Mouse (Mus musculus) liver, embryonic 15.5 days (tissue): ENCODE results near the gene Tmem140. TPM values are rescaled to one million over a fixed set of nuclear protein-coding genes. Genes with fewer than 3 reads are reported as not detected.

Experiments used
- ATAC-seq: fragments of 200-750 bp; cut with Nextera tagmentation; 2 replicates; pipeline ENCODE4 v1.8.0; 2017; ENCODE audit warnings: moderate number of reproducible peaks, mild to moderate bottlenecking, moderate library complexity; ENCODE audit not compliant: insufficient read depth
- H3K27ac ChIP-seq: fragments of 300-500 bp; sonication (generic); replicated peaks from 2 replicates; pipeline ENCODE4 v1.5.1; 2015; ENCODE audit warnings: mild to moderate bottlenecking, inconsistent platforms
- H3K27me3 ChIP-seq: fragments of 300-500 bp; sonication (generic); 2 replicates; pipeline ENCODE4 v1.6.1; 2015; ENCODE audit warnings: mild to moderate bottlenecking, inconsistent platforms
- H3K36me3 ChIP-seq: fragments of 300-500 bp; sonication (generic); replicated peaks from 2 replicates; pipeline ENCODE4 v1.6.1; 2015; ENCODE audit warnings: moderate library complexity, mild to moderate bottlenecking, inconsistent platforms
- H3K4me1 ChIP-seq: fragments of 300-500 bp; sonication (generic); replicated peaks from 2 replicates; pipeline ENCODE4 v1.6.1; 2015; ENCODE audit warnings: inconsistent platforms
- H3K4me2 ChIP-seq: fragments of 300-500 bp; sonication (generic); 2 replicates; pipeline ENCODE4 v1.6.1; 2015; ENCODE audit warnings: moderate library complexity, mild to moderate bottlenecking, inconsistent platforms
- H3K4me3 ChIP-seq: fragments of 300-500 bp; sonication (generic); replicated peaks from 2 replicates; pipeline ENCODE4 v1.5.1; 2015; ENCODE audit warnings: mild to moderate bottlenecking, inconsistent platforms
- H3K9ac ChIP-seq: fragments of 300-500 bp; sonication (generic); 2 replicates; pipeline ENCODE4 v1.6.1; 2015; ENCODE audit warnings: moderate library complexity, mild to moderate bottlenecking, inconsistent platforms
- H3K9me3 ChIP-seq: fragments of 300-500 bp; sonication (generic); replicated peaks from 2 replicates; pipeline ENCODE4 v1.6.1; 2016; ENCODE audit warnings: inconsistent platforms
- WGBS: fragments of 180-500 bp; shearing (Covaris S2); methylation state at CpG from one replicate; pipeline ENCODE4 v1.1.7; 2015; ENCODE audit warnings: mixed read lengths; ENCODE audit not compliant: insufficient replicate concordance; 5-methylcytosine and 5-hydroxymethylcytosine counted together
- polyA plus RNA-seq: library from polyadenylated mRNA; unstranded; fragments of >200 nt; fragmentation: Nextera tagmentation; extraction: Ambion mirVana; gene quantifications from 2 replicates; pipeline ENCODE4 v1.2.1, GENCODE M21; 2015

Tmem140 gene
- polyA plus RNA-seq, 1 experiment from 2014 or later: 5.8 TPM

DNA sequence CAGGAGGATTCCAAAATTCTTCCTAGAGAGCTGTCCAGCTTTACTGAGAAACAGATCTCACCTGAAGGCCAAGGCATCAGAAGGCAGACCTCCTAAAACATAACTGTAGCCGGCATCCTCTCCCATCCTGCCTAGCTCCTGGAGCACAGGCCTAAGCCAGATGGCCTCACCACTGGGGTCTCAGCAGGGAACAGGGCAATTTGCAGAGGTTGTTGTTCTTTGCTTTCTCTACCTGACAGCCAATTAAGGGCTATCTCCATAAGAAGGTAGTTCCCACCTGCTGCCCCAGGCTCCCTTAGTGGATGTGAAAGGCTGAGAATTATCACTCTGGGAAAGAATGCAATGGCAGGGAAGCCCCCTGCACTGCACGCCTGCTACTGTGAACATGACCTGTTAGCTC is 38.0 kb downstream of the Tmem140 start:
- WGBS: 82% methylated on average over 2 of the region's 2 CpGs
- no peak for ATAC-seq
- Histone ChIP-seq H3K4me1 (peaks cover 36% of the 10 kb centered on the region), H3K4me2 (no peak overlapping the region), H3K9me3 (no peaks in the 10 kb centered on the region), H3K27me3 (no peaks in the 10 kb centered on the region), H3K9ac (no peak overlapping the region), H3K4me3 (no peak overlapping the region), H3K36me3 (peaks cover 97% of the 10 kb centered on the region), H3K27ac (no peak overlapping the region)

DNA sequence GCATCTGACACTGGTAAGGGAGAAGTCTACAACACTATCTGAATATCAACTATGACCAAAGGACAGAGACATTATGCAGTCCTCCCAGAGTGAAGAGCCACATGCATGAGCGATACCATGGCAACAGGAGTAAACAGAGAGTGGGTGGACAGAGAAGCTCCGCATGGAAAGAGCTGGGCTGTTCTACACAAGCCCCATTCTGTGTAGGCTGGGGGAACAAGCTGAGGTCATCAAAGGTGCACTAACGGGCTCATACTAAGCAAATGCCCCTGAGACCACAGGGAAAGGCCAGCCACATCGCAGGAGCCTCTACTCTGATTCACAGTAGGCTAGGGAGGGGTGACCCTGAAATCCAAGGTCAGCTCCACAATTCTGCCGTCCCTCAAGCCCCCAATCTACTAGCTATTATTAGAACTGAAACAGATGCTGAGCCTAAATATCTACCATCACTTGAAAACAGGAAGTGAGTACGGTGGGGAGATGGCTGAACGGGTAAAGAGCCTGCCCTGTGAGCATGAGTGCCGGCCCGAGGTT is 39.0 kb downstream of the Tmem140 start:
- Histone ChIP-seq H3K27ac (no peak overlapping the region), H3K36me3 (peaks cover 97% of the 10 kb centered on the region), H3K4me2 (no peak overlapping the region), H3K4me3 (no peak overlapping the region), H3K4me1 (peaks cover 46% of the 10 kb centered on the region), H3K27me3 (no peaks in the 10 kb centered on the region), H3K9me3 (no peaks in the 10 kb centered on the region), H3K9ac (no peak overlapping the region)
- WGBS: 56% methylated on average over 9 of the region's 9 CpGs
- no peak for ATAC-seq

DNA sequence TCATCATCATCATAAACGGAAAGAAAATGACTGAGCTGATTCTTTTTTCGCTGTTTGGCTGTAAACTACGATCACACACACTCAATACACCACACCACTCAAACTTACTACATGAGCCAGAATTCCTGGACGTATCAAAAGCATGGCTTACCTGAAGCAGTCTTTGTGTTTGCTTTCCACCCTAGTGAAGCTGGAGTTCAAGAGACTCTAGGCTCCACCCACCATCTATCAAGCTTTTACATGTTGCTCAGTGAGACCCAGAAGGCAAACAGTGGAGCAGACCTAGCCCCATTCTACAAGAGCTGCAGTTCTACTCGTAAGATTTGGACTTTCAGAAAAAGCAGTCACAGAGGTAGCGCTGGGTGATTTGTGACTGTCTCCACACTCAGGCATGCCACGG is 39.6 kb downstream of the Tmem140 start:
- H3K36me3 ChIP-seq: peaks cover 92% of the 10 kb centered on the region
- no peak overlapping the region for H3K9ac ChIP-seq
- WGBS: 84% methylated on average over 7 of the region's 7 CpGs
- no peak overlapping the region for H3K4me3 ChIP-seq
- H3K4me2 ChIP-seq: no peak overlapping the region
- peaks cover 52% of the 10 kb centered on the region for H3K4me1 ChIP-seq
- no peak for ATAC-seq
- no peak overlapping the region for H3K27ac ChIP-seq
- no peaks in the 10 kb centered on the region for H3K9me3 ChIP-seq
- no peaks in the 10 kb centered on the region for H3K27me3 ChIP-seq

DNA sequence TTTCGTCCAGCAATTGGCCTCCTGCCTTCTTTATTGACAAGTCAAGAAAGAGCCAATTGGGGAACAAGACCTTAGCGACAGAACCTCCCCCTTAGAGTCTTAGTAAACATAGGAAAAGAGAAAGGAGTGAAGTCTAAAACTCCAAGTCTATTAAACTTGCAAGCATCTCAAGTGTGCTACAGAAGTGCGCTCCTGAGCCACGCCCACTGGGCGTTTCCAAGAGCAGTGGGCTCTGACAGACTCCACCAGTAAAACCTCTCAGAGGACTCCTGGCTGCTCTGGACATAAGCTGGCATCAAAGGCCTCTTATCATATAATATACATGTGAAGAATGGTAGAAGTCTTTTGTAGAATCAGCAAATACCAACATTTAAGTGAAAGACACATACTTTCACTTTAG is 40.5 kb downstream of the Tmem140 start:
- no peak overlapping the region for H3K9ac ChIP-seq
- no peak overlapping the region for H3K4me2 ChIP-seq
- no peaks in the 10 kb centered on the region for H3K9me3 ChIP-seq
- no peak overlapping the region for H3K4me3 ChIP-seq
- no peaks in the 10 kb centered on the region for H3K27me3 ChIP-seq
- H3K4me1 ChIP-seq: peaks cover 61% of the 10 kb centered on the region
- no peak overlapping the region for H3K27ac ChIP-seq
- peaks cover 90% of the 10 kb centered on the region for H3K36me3 ChIP-seq
- 66% methylated on average over 5 of the region's 5 CpGs for WGBS
- no peak for ATAC-seq

DNA sequence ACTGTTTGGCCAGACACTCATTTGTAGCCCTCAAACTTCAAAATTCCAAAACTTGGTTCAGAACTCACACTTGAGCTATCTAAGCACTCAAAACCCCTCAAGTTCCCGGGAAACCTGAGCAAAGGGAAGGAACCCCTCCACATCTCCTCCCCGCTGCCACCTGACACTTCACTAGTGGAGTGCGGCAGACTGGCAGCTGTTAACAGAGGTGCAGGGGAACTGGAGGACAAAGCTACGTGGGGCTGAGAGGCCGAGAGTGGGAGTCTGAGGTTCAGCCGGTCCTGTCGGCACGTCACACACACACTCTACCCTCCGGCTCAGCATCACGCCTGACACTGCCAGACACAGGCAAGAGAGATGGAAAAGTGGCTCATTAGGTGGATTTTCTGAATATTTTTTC is 40.9 kb downstream of the Tmem140 start:
- Histone ChIP-seq H3K4me1 (peaks cover 65% of the 10 kb centered on the region), H3K36me3 (peaks cover 92% of the 10 kb centered on the region), H3K4me3 (no peak overlapping the region), H3K9me3 (no peaks in the 10 kb centered on the region), H3K27ac (0 out of 2 replicates have a peak overlapping the region, but pooled peaks have one; percentile 24), H3K9ac (no peak overlapping the region), H3K27me3 (no peaks in the 10 kb centered on the region), H3K4me2 (no peak overlapping the region)
- 83% methylated on average over 10 of the region's 10 CpGs for WGBS
- no peak for ATAC-seq

DNA sequence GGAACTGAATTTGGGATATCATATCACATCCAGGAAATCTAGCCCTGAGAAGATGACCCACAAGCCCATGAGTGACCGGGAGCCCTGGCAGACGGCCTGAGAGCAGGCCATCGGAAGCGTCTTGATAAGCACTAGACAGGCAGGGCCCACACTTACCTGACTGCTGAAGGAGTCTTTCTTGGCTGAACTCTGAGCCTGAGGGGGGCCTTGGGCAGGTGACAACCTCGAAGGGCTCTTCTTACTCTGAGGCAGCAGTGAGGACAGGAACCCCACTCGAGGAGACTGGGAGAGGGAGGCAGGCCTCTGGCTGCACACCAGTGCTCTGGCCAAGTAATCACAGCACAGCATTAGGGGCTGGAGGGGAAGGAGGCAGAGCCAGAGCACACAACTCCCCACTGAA is 41.4 kb downstream of the Tmem140 start:
- H3K27ac ChIP-seq: no peak overlapping the region
- H3K27me3 ChIP-seq: no peaks in the 10 kb centered on the region
- H3K4me2 ChIP-seq: no peak overlapping the region
- no peaks in the 10 kb centered on the region for H3K9me3 ChIP-seq
- no peak for ATAC-seq
- H3K9ac ChIP-seq: no peak overlapping the region
- WGBS: 72% methylated on average over 6 of the region's 6 CpGs
- H3K4me1 ChIP-seq: peaks cover 65% of the 10 kb centered on the region
- peaks cover 90% of the 10 kb centered on the region for H3K36me3 ChIP-seq
- H3K4me3 ChIP-seq: no peak overlapping the region

DNA sequence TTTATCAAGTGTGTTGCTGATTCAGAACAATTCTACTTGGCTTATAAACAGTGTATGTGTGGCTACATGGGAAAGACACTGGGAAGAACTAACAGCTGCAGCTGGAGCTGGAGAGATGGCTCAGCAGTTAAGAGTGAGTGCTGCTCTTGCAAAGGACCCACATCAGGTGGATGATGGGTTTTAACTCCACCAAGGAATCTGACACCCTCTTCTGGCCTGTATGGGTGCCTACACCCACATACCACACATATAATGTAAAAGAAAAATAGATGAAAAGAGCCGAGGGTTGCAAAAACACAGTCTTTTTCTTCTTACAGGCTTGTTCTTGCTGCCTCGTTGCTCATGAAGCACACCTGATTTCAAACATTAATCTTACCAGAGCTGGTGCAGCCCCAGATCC is 43.2 kb downstream of the Tmem140 start:
- no peak for ATAC-seq
- peaks cover 70% of the 10 kb centered on the region for H3K4me1 ChIP-seq
- peak overlapping the region; percentile 96 for H3K27ac ChIP-seq
- peak overlapping the region; percentile 77; the same call in 1 of the 2 replicates for H3K4me2 ChIP-seq
- H3K4me3 ChIP-seq: no peak overlapping the region
- H3K9ac ChIP-seq: no peak overlapping the region
- H3K9me3 ChIP-seq: no peaks in the 10 kb centered on the region
- WGBS: 63% methylated on average over 2 of the region's 2 CpGs
- peaks cover 72% of the 10 kb centered on the region for H3K36me3 ChIP-seq
- no peaks in the 10 kb centered on the region for H3K27me3 ChIP-seq

DNA sequence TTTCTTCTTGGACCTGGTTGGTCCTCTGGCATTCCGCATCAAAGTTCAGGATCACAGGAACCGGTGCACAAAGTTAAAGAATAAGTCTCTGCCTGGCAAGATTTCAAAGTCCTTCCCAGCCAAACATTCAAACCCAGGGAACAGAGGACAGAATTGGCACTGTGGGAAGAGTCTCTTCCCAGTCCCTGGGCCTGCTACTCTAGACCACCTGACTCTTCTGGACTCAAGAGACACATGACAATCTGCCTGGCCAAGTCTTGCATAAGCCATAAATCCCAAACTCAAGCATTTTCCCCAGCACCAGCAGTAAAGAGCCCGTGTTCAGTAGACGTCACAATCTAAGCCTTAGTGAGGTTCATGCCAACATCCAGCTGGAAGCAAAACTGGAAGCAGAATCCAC is 43.7 kb downstream of the Tmem140 start:
- H3K27me3 ChIP-seq: no peaks in the 10 kb centered on the region
- H3K4me1 ChIP-seq: peaks cover 74% of the 10 kb centered on the region
- H3K36me3 ChIP-seq: peaks cover 68% of the 10 kb centered on the region
- peak overlapping the region; percentile 77 for H3K4me2 ChIP-seq
- ATAC-seq: no peak
- WGBS: 78% methylated on average over 4 of the region's 4 CpGs
- H3K27ac ChIP-seq: peak overlapping the region; percentile 96
- H3K4me3 ChIP-seq: peak overlapping the region; percentile 39
- no peaks in the 10 kb centered on the region for H3K9me3 ChIP-seq
- peak overlapping the region; percentile 45 for H3K9ac ChIP-seq

DNA sequence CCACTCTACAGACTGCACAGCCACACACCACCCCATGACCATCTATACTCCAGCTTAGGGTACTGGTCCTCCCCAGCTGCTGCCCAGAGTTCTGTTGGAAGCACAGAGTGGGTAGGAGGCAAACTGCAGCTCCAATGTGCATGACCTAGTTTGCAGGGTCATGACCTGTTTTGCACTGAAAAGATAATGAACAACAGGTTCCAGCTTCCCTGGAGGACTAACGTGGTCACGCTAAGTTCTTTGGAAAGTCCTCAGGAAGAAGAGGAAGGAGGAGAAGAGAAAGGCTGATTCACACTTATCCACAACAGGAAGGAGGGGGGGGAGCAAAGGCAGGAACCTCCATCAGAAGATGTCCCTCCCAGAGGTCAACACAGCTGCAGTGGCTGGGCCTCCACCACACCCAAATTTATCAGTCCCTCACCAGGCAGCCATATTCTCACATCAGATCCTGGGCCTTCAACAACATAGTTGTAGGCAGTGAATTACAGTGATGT is 44.2 kb downstream of the Tmem140 start:
- 37% methylated on average over 2 of the region's 2 CpGs for WGBS
- H3K27me3 ChIP-seq: no peaks in the 10 kb centered on the region
- H3K27ac ChIP-seq: peak overlapping the region; percentile 96
- peaks cover 76% of the 10 kb centered on the region for H3K4me1 ChIP-seq
- peak overlapping the region; percentile 45 for H3K9ac ChIP-seq
- peak overlapping the region; percentile 39 for H3K4me3 ChIP-seq
- ATAC-seq: peak; percentile 84
- H3K4me2 ChIP-seq: peak overlapping the region; percentile 77
- no peaks in the 10 kb centered on the region for H3K9me3 ChIP-seq
- H3K36me3 ChIP-seq: peaks cover 62% of the 10 kb centered on the region

DNA sequence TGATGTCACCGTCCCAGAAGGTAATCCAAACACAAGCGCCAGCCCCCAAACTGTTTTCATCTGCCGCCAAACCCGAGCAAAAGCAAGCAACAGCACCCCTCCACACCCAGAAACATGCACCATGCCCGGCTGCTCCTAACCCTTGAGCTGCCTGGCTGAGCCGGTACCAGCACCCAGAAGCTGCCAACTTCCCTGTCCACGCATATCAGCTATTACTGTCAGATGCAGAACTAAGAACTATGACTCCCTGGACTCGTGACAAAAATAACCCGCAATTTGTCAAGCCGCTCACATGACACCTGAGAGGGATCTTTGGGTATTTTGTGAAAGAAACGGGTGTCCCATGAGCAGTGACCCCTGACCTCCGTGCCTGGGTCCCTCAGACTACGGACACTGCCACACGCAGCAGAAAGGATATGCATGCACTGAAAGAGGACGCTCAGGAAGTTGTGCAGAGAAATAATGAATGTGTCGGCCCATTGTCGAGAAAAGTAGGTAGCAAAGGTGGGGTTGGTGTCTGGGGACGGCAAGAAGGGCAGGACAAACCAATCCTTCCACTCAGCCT is 44.8 kb downstream of the Tmem140 start:
- no peaks in the 10 kb centered on the region for H3K27me3 ChIP-seq
- H3K9me3 ChIP-seq: no peaks in the 10 kb centered on the region
- peak; percentile 35 for ATAC-seq
- peak overlapping the region; percentile 96 for H3K27ac ChIP-seq
- H3K36me3 ChIP-seq: peaks cover 56% of the 10 kb centered on the region
- WGBS: 66% methylated on average over 18 of the region's 18 CpGs
- H3K9ac ChIP-seq: peak overlapping the region; percentile 45
- H3K4me2 ChIP-seq: peak overlapping the region; percentile 77
- peaks cover 71% of the 10 kb centered on the region for H3K4me1 ChIP-seq
- peak overlapping the region; percentile 39 for H3K4me3 ChIP-seq

DNA sequence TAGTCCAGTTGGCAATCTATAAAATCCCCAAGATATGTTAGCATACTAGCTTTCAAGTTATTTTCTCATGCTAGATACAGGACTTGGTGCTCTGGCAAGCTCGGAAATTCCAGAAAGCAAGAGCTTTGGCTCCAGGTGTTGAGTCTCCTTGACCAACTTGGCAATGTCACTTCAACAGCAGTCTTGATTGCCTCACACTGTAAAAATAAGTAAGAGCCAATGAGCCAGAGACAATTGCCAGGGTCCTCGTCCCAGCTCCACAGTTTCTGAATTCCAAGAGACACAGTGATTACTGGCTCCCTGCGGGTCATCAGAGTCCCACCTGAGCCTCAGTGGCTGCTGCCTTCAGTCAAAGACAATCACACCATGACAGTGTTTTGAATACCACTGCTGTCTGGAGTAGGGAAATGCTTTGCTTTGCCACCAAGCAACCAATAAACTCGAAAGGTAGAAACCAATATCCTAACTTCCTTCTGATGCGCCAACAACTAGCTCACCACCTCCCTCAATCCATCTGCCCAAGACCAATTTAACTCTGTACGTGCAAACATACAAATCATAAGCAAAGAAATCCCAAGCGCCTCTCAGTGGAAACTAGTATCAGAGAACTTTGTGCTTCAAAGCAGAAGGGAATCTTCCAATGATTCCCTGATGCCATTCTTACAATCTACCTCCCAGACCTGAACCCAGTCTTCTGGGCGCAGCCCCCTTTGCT is 46.8 kb downstream of the Tmem140 start:
- Histone ChIP-seq H3K27ac (peak overlapping the region; percentile 96), H3K4me1 (peaks cover 68% of the 10 kb centered on the region), H3K4me2 (peak overlapping the region; percentile 77), H3K36me3 (peaks cover 36% of the 10 kb centered on the region), H3K9ac (peak overlapping the region; percentile 82), H3K4me3 (peak overlapping the region; percentile 83), H3K27me3 (no peaks in the 10 kb centered on the region), H3K9me3 (no peaks in the 10 kb centered on the region)
- WGBS: 40% methylated on average over 8 of the region's 8 CpGs
- ATAC-seq: no peak
